Mouse (Mus musculus) hindbrain, embryonic 16.5 days (tissue): ENCODE measurements at regions not wholly inside any gene's neighbourhood (a gene's known extent, or its start where the extent isn't known, plus 50 kb on each side); places are given as distances from the start of the nearest gene placed in this dataset.

ENCODE experiments used
- ATAC-seq: fragments of 200-750 bp; cut with Nextera tagmentation; 2 replicates; pipeline ENCODE4 v1.8.0; 2017; ENCODE audit warnings: moderate TSS enrichment, moderate library complexity
- H3K27ac ChIP-seq: fragments of 300-500 bp; sonication (generic); 2 replicates; pipeline ENCODE4 v1.5.1; 2014; ENCODE audit warnings: low read depth, mild to moderate bottlenecking, control low read depth, low read length, moderate library complexity
- H3K27me3 ChIP-seq: fragments of 300-500 bp; sonication (generic); replicated peaks from 2 replicates; pipeline ENCODE4 v1.6.1; 2014; ENCODE audit warnings: low read length; ENCODE audit not compliant: control insufficient read depth, insufficient read depth
- H3K36me3 ChIP-seq: fragments of 300-500 bp; sonication (generic); 2 replicates; pipeline ENCODE4 v1.6.1; 2014; ENCODE audit warnings: mild to moderate bottlenecking, low read length, moderate library complexity, mixed read lengths; ENCODE audit not compliant: control insufficient read depth, insufficient read depth
- H3K4me1 ChIP-seq: fragments of 300-500 bp; sonication (generic); 2 replicates; pipeline ENCODE4 v1.6.1; 2014; ENCODE audit warnings: low read depth, low read length; ENCODE audit not compliant: control insufficient read depth, insufficient read depth
- H3K4me2 ChIP-seq: fragments of 300-500 bp; sonication (generic); 2 replicates; pipeline ENCODE4 v1.6.1; 2014; ENCODE audit warnings: mild to moderate bottlenecking, low read length, control low read depth, moderate library complexity
- H3K4me3 ChIP-seq: fragments of 300-500 bp; sonication (generic); 2 replicates; pipeline ENCODE4 v1.5.1; 2014; ENCODE audit warnings: mild to moderate bottlenecking, low read length, control low read depth, moderate library complexity
- H3K9ac ChIP-seq: fragments of 300-500 bp; sonication (generic); 2 replicates; pipeline ENCODE4 v1.6.1; 2014; ENCODE audit warnings: low read depth, mild to moderate bottlenecking, control low read depth, low read length, moderate library complexity
- H3K9me3 ChIP-seq: fragments of 300-500 bp; sonication (generic); 2 replicates; pipeline ENCODE4 v1.6.1; 2014; ENCODE audit warnings: mild to moderate bottlenecking, low read length, moderate library complexity; ENCODE audit not compliant: control insufficient read depth
- WGBS: fragments of 180-500 bp; shearing (Covaris S2); extraction: QIAGEN DNeasy Blood & Tissue Kit; methylation state at CpG from one replicate; pipeline ENCODE4 v1.1.7; 2014; 5-methylcytosine and 5-hydroxymethylcytosine counted together

- H3K36me3 ChIP-seq = no peaks in the 10 kb centered on the region
- 88% methylated on average over 8 of the region's 8 CpGs for WGBS
- no peak for ATAC-seq
Observed at GRCm38 (mm10) chr7:128861376-128861775, 116.6 kb downstream of the Sec23ip start.

GRCm38 (mm10) chr7:128868799-128869198 is 124.1 kb downstream of the Sec23ip start:
- no peak overlapping the region for H3K9ac ChIP-seq
- WGBS = 84% methylated on average over 2 of the region's 2 CpGs
- no peak overlapping the region for H3K4me3 ChIP-seq
- H3K27me3 ChIP-seq = no peaks in the 10 kb centered on the region
- no peaks in the 10 kb centered on the region for H3K36me3 ChIP-seq
- H3K9me3 ChIP-seq = no peaks in the 10 kb centered on the region
- no peak overlapping the region for H3K27ac ChIP-seq
- no peak overlapping the region for H3K4me2 ChIP-seq
- no peak for ATAC-seq
- no peaks in the 10 kb centered on the region for H3K4me1 ChIP-seq

More at GRCm38 (mm10) chr7:128861376-128861775, 116.6 kb downstream of the Sec23ip start:
- Histone ChIP-seq H3K27ac (no peak overlapping the region), H3K4me1 (no peaks in the 10 kb centered on the region), H3K4me3 (no peak overlapping the region), H3K27me3 (no peaks in the 10 kb centered on the region), H3K9me3 (no peaks in the 10 kb centered on the region), H3K9ac (no peak overlapping the region), H3K4me2 (no peak overlapping the region)

GRCm38 (mm10) chr7:128884015-128884414 is 139.3 kb downstream of the Sec23ip start:
- H3K36me3 ChIP-seq = no peaks in the 10 kb centered on the region
- no peaks in the 10 kb centered on the region for H3K9me3 ChIP-seq
- no peak overlapping the region for H3K9ac ChIP-seq
- no peak overlapping the region for H3K4me3 ChIP-seq
- 68% methylated on average over 3 of the region's 3 CpGs for WGBS
- ATAC-seq = no peak
- no peak overlapping the region for H3K27ac ChIP-seq
- no peaks in the 10 kb centered on the region for H3K4me1 ChIP-seq
- H3K4me2 ChIP-seq = no peak overlapping the region
- H3K27me3 ChIP-seq = no peaks in the 10 kb centered on the region

- Histone ChIP-seq H3K4me2 (no peak overlapping the region), H3K36me3 (no peaks in the 10 kb centered on the region), H3K4me1 (no peaks in the 10 kb centered on the region), H3K9ac (no peak overlapping the region), H3K27me3 (no peaks in the 10 kb centered on the region), H3K27ac (no peak overlapping the region), H3K9me3 (no peaks in the 10 kb centered on the region), H3K4me3 (no peak overlapping the region)
- WGBS = 35% methylated on average over 4 of the region's 4 CpGs
- no peak for ATAC-seq
Observed at GRCm38 (mm10) chr7:128885551-128885950, 140.8 kb downstream of the Sec23ip start.

GRCm38 (mm10) chr7:128910134-128910533 is 165.4 kb downstream of the Sec23ip start:
- WGBS = 73% methylated on average over 4 of the region's 4 CpGs
- no peaks in the 10 kb centered on the region for H3K36me3 ChIP-seq

GRCm38 (mm10) chr7:128937976-128938730 is 193.4 kb downstream of the Sec23ip start:
- Histone ChIP-seq H3K27me3 (no peaks in the 10 kb centered on the region), H3K36me3 (no peaks in the 10 kb centered on the region), H3K27ac (no peak overlapping the region), H3K4me1 (no peaks in the 10 kb centered on the region), H3K4me2 (no peak overlapping the region), H3K9me3 (no peaks in the 10 kb centered on the region), H3K4me3 (no peak overlapping the region), H3K9ac (no peak overlapping the region)
- no peak for ATAC-seq
- WGBS = 51% methylated on average over 6 of the region's 6 CpGs

More at GRCm38 (mm10) chr7:128910134-128910533, 165.4 kb downstream of the Sec23ip start:
- H3K27ac ChIP-seq = no peak overlapping the region
- no peak overlapping the region for H3K4me2 ChIP-seq
- H3K4me3 ChIP-seq = no peak overlapping the region
- no peaks in the 10 kb centered on the region for H3K4me1 ChIP-seq
- no peak overlapping the region for H3K9ac ChIP-seq
- H3K9me3 ChIP-seq = no peaks in the 10 kb centered on the region; the same call in 1 of the 2 replicates
- no peak for ATAC-seq
- H3K27me3 ChIP-seq = no peaks in the 10 kb centered on the region

- Histone ChIP-seq H3K27me3 (no peaks in the 10 kb centered on the region), H3K4me2 (no peak overlapping the region), H3K36me3 (no peaks in the 10 kb centered on the region), H3K9ac (no peak overlapping the region), H3K27ac (no peak overlapping the region), H3K9me3 (no peaks in the 10 kb centered on the region), H3K4me3 (no peak overlapping the region), H3K4me1 (no peaks in the 10 kb centered on the region)
- no peak for ATAC-seq
- 80% methylated on average over 5 of the region's 5 CpGs for WGBS
Observed at GRCm38 (mm10) chr7:128960575-128960974, 215.8 kb downstream of the Sec23ip start.

- Histone ChIP-seq H3K9me3 (no peaks in the 10 kb centered on the region), H3K36me3 (no peaks in the 10 kb centered on the region), H3K4me1 (no peaks in the 10 kb centered on the region), H3K27me3 (no peaks in the 10 kb centered on the region), H3K9ac (no peak overlapping the region), H3K4me3 (no peak overlapping the region), H3K4me2 (no peak overlapping the region), H3K27ac (no peak overlapping the region)
- ATAC-seq = no peak
- 75% methylated on average over 4 of the region's 4 CpGs for WGBS
Observed at GRCm38 (mm10) chr7:128979904-128980303, 235.2 kb downstream of the Sec23ip start.

- no peak overlapping the region for H3K4me3 ChIP-seq
- no peak for ATAC-seq
- no peaks in the 10 kb centered on the region for H3K9me3 ChIP-seq
- H3K4me2 ChIP-seq = no peak overlapping the region
- no peaks in the 10 kb centered on the region for H3K27me3 ChIP-seq
- H3K9ac ChIP-seq = no peak overlapping the region
- 42% methylated on average over 7 of the region's 7 CpGs for WGBS
- H3K4me1 ChIP-seq = no peaks in the 10 kb centered on the region
- no peaks in the 10 kb centered on the region for H3K36me3 ChIP-seq
- no peak overlapping the region for H3K27ac ChIP-seq
Observed at GRCm38 (mm10) chr7:128980827-128981226, 236.1 kb downstream of the Sec23ip start.
